Mouse (Mus musculus): ENCODE measurements around the gene 2900092C05Rik. TPM values are rescaled to one million over a fixed set of nuclear protein-coding genes. Genes with fewer than 3 reads are reported as not detected.

The 2900092C05Rik gene
- polyA plus RNA-seq (2017; shearing (Covaris generic)): not detected

GRCm38 (mm10) chr7:12512217-12512616 lies at the start of gene 2900092C05Rik:
2900092C05Rik (plus strand) TSS chr7:12512517.

GRCm38 (mm10) chr7:12478158-12479008 lies 33.9 kb upstream of the 2900092C05Rik start, which contains the start of gene Zfp606:
Zfp606 (plus strand) TSS chr7:12478293.

Other genes with a start within 250 kb of the 2900092C05Rik start
- gene Vmn1r81, start 244.2 kb upstream of the 2900092C05Rik start, polyA plus RNA-seq (2017; shearing (Covaris generic)): not detected
- gene Vmn1r82, start 212.1 kb upstream of the 2900092C05Rik start, polyA plus RNA-seq (2017; shearing (Covaris generic)): not detected
- gene Vmn1r83, start 183.0 kb upstream of the 2900092C05Rik start, polyA plus RNA-seq (2017; shearing (Covaris generic)): not detected
- gene Vmn1r84, start 143.2 kb upstream of the 2900092C05Rik start, polyA plus RNA-seq (2017; shearing (Covaris generic)): not detected
- gene Zfp551, start 89.8 kb upstream of the 2900092C05Rik start, polyA plus RNA-seq (2017; shearing (Covaris generic)): 4.2 TPM
- gene Zfp606, start 34.2 kb upstream of the 2900092C05Rik start, polyA plus RNA-seq (2017; shearing (Covaris generic)): 12.3 TPM
- 0.06 TPM for gene Vmn2r53, start 96.3 kb downstream of the 2900092C05Rik start, polyA plus RNA-seq (2017; shearing (Covaris generic))
- not detected for gene Vmn2r54, start 127.8 kb downstream of the 2900092C05Rik start, polyA plus RNA-seq (2017; shearing (Covaris generic))
- gene Vmn2r55, start 172.5 kb downstream of the 2900092C05Rik start, polyA plus RNA-seq (2017; shearing (Covaris generic)): not detected
- not detected for gene Vmn2r56, start 222.5 kb downstream of the 2900092C05Rik start, polyA plus RNA-seq (2017; shearing (Covaris generic))